ENCODE assay signal across 9 mouse cellular contexts in genomic region chr11:5892810-5893368, GRCm38 (mm10). TPM values are rescaled to one million over a fixed set of nuclear protein-coding genes. Genes with fewer than 3 reads are reported as not detected.
DNase-seq lines count a peak whose midpoint lies in the region; ATAC-seq lines count a peak whose summit lies in the region.
"Had no signal": no experiment of that assay in that cellular context is flagged by ENCODE, and none has a peak within 500 bp of the region (broad histone marks: within the 10 kb centered on the region; RNA-seq: fewer than 3 reads in every experiment).

No protein-coding gene starts in this region.

- 0 out of 2 replicates have a peak, but pooled peaks cover 4% of the 10 kb centered on the region for H3K36me3 ChIP-seq in heart, embryonic 14.5 days (ENCODE audit: control insufficient read depth, insufficient read depth, low read length)
- H3K36me3 ChIP-seq in neural tube, embryonic 11.5 days (ENCODE audit: control insufficient read depth, insufficient read depth, low read length): no peaks in the 10 kb centered on the region
- H3K36me3 ChIP-seq in forebrain, embryonic 16.5 days (ENCODE audit: control insufficient read depth, insufficient read depth): no peaks in the 10 kb centered on the region
- H3K36me3 ChIP-seq: midbrain, embryonic 12.5 days had no signal

- ATAC-seq in heart, embryonic 14.5 days (ENCODE audit: insufficient number of reproducible peaks, insufficient read depth, low FRiP score, low read depth): no peak
- no peak for ATAC-seq in neural tube, embryonic 11.5 days (ENCODE audit: insufficient read depth, low FRiP score, low TSS enrichment)
- ATAC-seq in forebrain, embryonic 16.5 days: peak; percentile 31; the same call in 1 of the 2 replicates

- peak overlapping the region; percentile 77 to 86 for H3K27ac ChIP-seq in heart, embryonic 14.5 days (replicated peaks in 1 of 2; ENCODE audit: control insufficient read depth in 1 of 2, insufficient read depth in 1 of 2, low read depth in 2 of 2, low read length in 2 of 2)
- H3K27ac ChIP-seq in neural tube, embryonic 11.5 days (ENCODE audit: low read depth, low read length): 0 out of 2 replicates have a peak overlapping the region, but pooled peaks have one; percentile 34
- H3K27ac ChIP-seq in forebrain, embryonic 16.5 days (ENCODE audit: low read length): no peak overlapping the region; the same call in 1 of the 2 replicates
- H3K27ac ChIP-seq: midbrain, embryonic 12.5 days had no signal

- peaks cover 64 to 75% of the 10 kb centered on the region in 2 experiments for H3K4me1 ChIP-seq in heart, embryonic 14.5 days (ENCODE audit: control insufficient read depth in 2 of 2, insufficient read depth in 2 of 2, low read length in 2 of 2)
- peaks cover 17% of the 10 kb centered on the region; the same call in 1 of the 2 replicates for H3K4me1 ChIP-seq in neural tube, embryonic 11.5 days (ENCODE audit: control insufficient read depth, insufficient read depth, low read length)
- H3K4me1 ChIP-seq in forebrain, embryonic 16.5 days (replicated peaks; ENCODE audit: control insufficient read depth, insufficient read depth, low read length): no peaks in the 10 kb centered on the region; the same call in 1 of the 2 replicates

- no peaks in the 10 kb centered on the region for H3K27me3 ChIP-seq in heart, embryonic 14.5 days (ENCODE audit: control insufficient read depth, insufficient read depth, low read length)
- 0 out of 2 replicates have a peak, but pooled peaks cover 4% of the 10 kb centered on the region for H3K27me3 ChIP-seq in neural tube, embryonic 11.5 days (ENCODE audit: control insufficient read depth, insufficient read depth, low read length)
- H3K27me3 ChIP-seq in forebrain, embryonic 16.5 days (replicated peaks; ENCODE audit: control insufficient read depth, insufficient read depth, low read length): no peaks in the 10 kb centered on the region

- 8% methylated on average over 4 of the region's 4 CpGs for WGBS in heart, embryonic 14.5 days
- WGBS in neural tube, embryonic 11.5 days: 53% methylated on average over 4 of the region's 4 CpGs
- WGBS in forebrain, embryonic 16.5 days: 61% methylated on average over 4 of the region's 4 CpGs

- no peak for DNase-seq in heart, adult 9 months (ENCODE audit: low spot score in 2 of 2)
- no peak for DNase-seq in neural tube, embryonic 11.5 days (ENCODE audit: low spot score)
- no peak for DNase-seq in neural tube, embryonic 10.5 days (ENCODE audit: extremely low spot score, low spot score)
- DNase-seq in yolk sac, embryonic 10.5 days (ENCODE audit: low spot score): peak; percentile 20
- DNase-seq in gastrocnemius, adult 8-10 months (ENCODE audit: low spot score in 2 of 2): no peak
- DNase-seq in lung, postnatal 14 days: no peak

- H3K9ac ChIP-seq in heart, embryonic 14.5 days (ENCODE audit: low read length): no peak overlapping the region
- no peak overlapping the region for H3K9ac ChIP-seq in neural tube, embryonic 11.5 days (ENCODE audit: low read length)
- no peak overlapping the region for H3K9ac ChIP-seq in forebrain, embryonic 16.5 days (replicated peaks; ENCODE audit: low read depth, low read length)
- H3K9ac ChIP-seq: midbrain, embryonic 12.5 days had no signal

- H3K4me3 ChIP-seq in heart, embryonic 14.5 days (ENCODE audit: control insufficient read depth in 1 of 2, insufficient read depth in 1 of 2, low read depth in 1 of 2, low read length in 2 of 2): no peak overlapping the region
- no peak overlapping the region for H3K4me3 ChIP-seq in neural tube, embryonic 11.5 days (ENCODE audit: low read depth, low read length)
- H3K4me3 ChIP-seq in forebrain, embryonic 16.5 days (replicated peaks; ENCODE audit: low read length): no peak overlapping the region
- H3K4me3 ChIP-seq: midbrain, embryonic 12.5 days had no signal

- H3K9me3 ChIP-seq in heart, embryonic 14.5 days (ENCODE audit: control insufficient read depth, low read length): no peaks in the 10 kb centered on the region
- H3K9me3 ChIP-seq in neural tube, embryonic 11.5 days (ENCODE audit: control insufficient read depth, low read length): no peaks in the 10 kb centered on the region
- H3K9me3 ChIP-seq in forebrain, embryonic 16.5 days (ENCODE audit: control insufficient read depth, low read length): no peaks in the 10 kb centered on the region
- H3K9me3 ChIP-seq: midbrain, embryonic 12.5 days had no signal

- peak overlapping the region; percentile 9; the same call in 1 of the 2 replicates for H3K4me2 ChIP-seq in heart, embryonic 14.5 days (ENCODE audit: low read length)
- no peak overlapping the region for H3K4me2 ChIP-seq in neural tube, embryonic 11.5 days (ENCODE audit: low read depth)
- no peak overlapping the region for H3K4me2 ChIP-seq in forebrain, embryonic 16.5 days (ENCODE audit: low read length)
- H3K4me2 ChIP-seq: midbrain, embryonic 12.5 days had no signal

RNA-seq across cellular contexts. Expression of gene Myl7, which starts 5.7 kb away (rescaled TPM):
- 5,314 and 7,420 TPM in 2 replicates for polyA plus RNA-seq in heart, embryonic 14.5 days (2014; fragmentation: Nextera tagmentation; extraction: Ambion mirVana)
- 3.9 and 16.9 TPM in 2 replicates for polyA plus RNA-seq in neural tube, embryonic 11.5 days (2014; fragmentation: Nextera tagmentation; extraction: Ambion mirVana)
- not detected in 2 replicates for polyA plus RNA-seq in forebrain, embryonic 16.5 days (2015; fragmentation: Nextera tagmentation; extraction: Ambion mirVana)
- not detected for total RNA-seq in gastrocnemius, adult 8-10 months (2022)

RNA-seq across cellular contexts. Expression of gene Pold2, which starts 14.8 kb away (rescaled TPM):
- polyA plus RNA-seq in heart, embryonic 14.5 days (2014; fragmentation: Nextera tagmentation; extraction: Ambion mirVana): 77.0 and 86.2 TPM in 2 replicates
- polyA plus RNA-seq in neural tube, embryonic 11.5 days (2014; fragmentation: Nextera tagmentation; extraction: Ambion mirVana): 92.5 and 102 TPM in 2 replicates
- 72.1 and 75.8 TPM in 2 replicates for polyA plus RNA-seq in forebrain, embryonic 16.5 days (2015; fragmentation: Nextera tagmentation; extraction: Ambion mirVana)
- 10 to 100 TPM; 44.6 to 47.3 (median 47.0) TPM for total RNA-seq in gastrocnemius, adult 8-10 months (2022)

RNA-seq across cellular contexts. Expression of gene Aebp1, which starts 31.1 kb away (rescaled TPM):
- polyA plus RNA-seq in heart, embryonic 14.5 days (2014; fragmentation: Nextera tagmentation; extraction: Ambion mirVana): 25.0 and 32.8 TPM in 2 replicates
- polyA plus RNA-seq in neural tube, embryonic 11.5 days (2014; fragmentation: Nextera tagmentation; extraction: Ambion mirVana): 8.9 and 9.7 TPM in 2 replicates
- 12.6 and 18.5 TPM in 2 replicates for polyA plus RNA-seq in forebrain, embryonic 16.5 days (2015; fragmentation: Nextera tagmentation; extraction: Ambion mirVana)
- total RNA-seq in gastrocnemius, adult 8-10 months (2022): 10 to 100 TPM; 50.7 to 96.4 (median 75.2) TPM

RNA-seq across cellular contexts. Expression of gene Polm, which starts 55.1 kb away (rescaled TPM):
- polyA plus RNA-seq in heart, embryonic 14.5 days (2014; fragmentation: Nextera tagmentation; extraction: Ambion mirVana): 5.6 and 7.0 TPM in 2 replicates
- 5.0 and 6.2 TPM in 2 replicates for polyA plus RNA-seq in neural tube, embryonic 11.5 days (2014; fragmentation: Nextera tagmentation; extraction: Ambion mirVana)
- polyA plus RNA-seq in forebrain, embryonic 16.5 days (2015; fragmentation: Nextera tagmentation; extraction: Ambion mirVana): 8.7 and 8.8 TPM in 2 replicates
- total RNA-seq in gastrocnemius, adult 8-10 months (2022): 1 to 10 TPM; 1.6 to 2.5 (median 2.0) TPM

RNA-seq across cellular contexts. Expression of gene Gck, which starts 57.0 kb away (rescaled TPM):
- 0.39 and 0.65 TPM in 2 replicates for polyA plus RNA-seq in heart, embryonic 14.5 days (2014; fragmentation: Nextera tagmentation; extraction: Ambion mirVana)
- 0.88 and 1.4 TPM in 2 replicates for polyA plus RNA-seq in neural tube, embryonic 11.5 days (2014; fragmentation: Nextera tagmentation; extraction: Ambion mirVana)
- polyA plus RNA-seq in forebrain, embryonic 16.5 days (2015; fragmentation: Nextera tagmentation; extraction: Ambion mirVana): 5.5 and 8.2 TPM in 2 replicates
- total RNA-seq in gastrocnemius, adult 8-10 months (2022): 1 to 10 TPM; 1.5 to 5.7 (median 3.0) TPM

Comparison
In these comparisons a context has a peak if more than half of its experiments do, and no peak if none do; other contexts are left out.
1. RNA of gene Myl7, which starts 5.7 kb away (polyA plus RNA-seq): 5,314 to 7,420 TPM in heart, embryonic 14.5 days; 3.9 to 16.9 TPM in neural tube, embryonic 11.5 days and not detected in forebrain, embryonic 16.5 days; every median in the first group is over 100 times any median in the second.